Mouse (Mus musculus): ENCODE data around the gene Gm4787. TPM values are rescaled to one million over a fixed set of nuclear protein-coding genes. Genes with fewer than 3 reads are reported as not detected.

Gene Gm4787
- polyA plus RNA-seq, 1 experiment from 2014 or later, result 0.29 TPM

Other genes with a start within 250 kb of the Gm4787 start
- 0.27 and 0.42 TPM in 2 replicates for gene Slc8a3, start 46.3 kb downstream of the Gm4787 start, polyA plus RNA-seq (2015; fragmentation: Nextera tagmentation; extraction: Ambion mirVana)
- gene Adam4, start 42.5 kb upstream of the Gm4787 start, polyA plus RNA-seq (2015; fragmentation: Nextera tagmentation; extraction: Ambion mirVana), result 0.36 and 0.81 TPM in 2 replicates
- gene Cox16, start 105.7 kb upstream of the Gm4787 start, polyA plus RNA-seq (2015; fragmentation: Nextera tagmentation; extraction: Ambion mirVana), result 113 and 124 TPM in 2 replicates
- gene Gm20498, start 153.4 kb upstream of the Gm4787 start, polyA plus RNA-seq (2015; fragmentation: Nextera tagmentation; extraction: Ambion mirVana), result 29.4 and 35.0 TPM in 2 replicates
- gene Synj2bp, start 153.4 kb upstream of the Gm4787 start, polyA plus RNA-seq (2015; fragmentation: Nextera tagmentation; extraction: Ambion mirVana), result 43.6 and 45.5 TPM in 2 replicates
- gene Adam21, start 189.0 kb upstream of the Gm4787 start, polyA plus RNA-seq (2015; fragmentation: Nextera tagmentation; extraction: Ambion mirVana), result 0.15 and 0.39 TPM in 2 replicates
- gene Med6, start 215.5 kb upstream of the Gm4787 start, polyA plus RNA-seq (2015; fragmentation: Nextera tagmentation; extraction: Ambion mirVana), result 60.8 and 63.9 TPM in 2 replicates